Mouse (Mus musculus) right cerebral cortex, postnatal 4 days (tissue): Measurements from ENCODE around the gene Lrrc8e.

Experiments
- DNase-seq: peaks from one replicate; pipeline ENCODE4 v3.0.0-alpha.2; 2022

The Lrrc8e gene

DNA sequence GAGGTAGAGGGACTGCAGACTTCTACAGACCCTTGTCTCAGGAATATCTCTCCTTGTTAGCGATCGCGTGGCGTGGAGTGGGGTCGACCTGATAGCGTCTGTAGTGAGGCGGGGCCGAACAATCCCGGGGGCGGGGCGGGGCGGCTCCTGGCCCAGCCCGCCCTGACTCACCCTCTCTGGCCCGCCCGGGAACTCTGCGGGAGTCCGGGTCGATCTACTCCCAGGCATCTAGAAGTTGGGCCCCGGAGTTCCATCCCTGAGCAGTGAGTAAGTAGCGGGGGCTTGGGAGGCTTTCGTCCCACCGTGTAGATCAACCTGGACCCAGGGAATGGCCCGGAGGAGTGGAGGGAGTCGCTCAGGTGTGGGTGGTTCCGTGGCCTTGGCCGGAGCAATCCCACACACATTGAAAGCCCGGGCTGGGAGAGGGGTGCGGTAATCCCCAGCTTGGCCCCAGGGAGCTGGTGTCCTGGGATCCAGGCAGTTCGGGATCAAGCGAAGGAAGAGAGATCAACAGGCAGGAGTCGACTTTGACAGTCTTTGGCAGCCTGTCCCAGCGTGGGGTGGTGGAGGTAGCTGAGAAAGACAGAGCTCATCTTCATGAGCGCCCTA, at the start of gene Lrrc8e:
TSS of gene Lrrc8e (plus strand) at position 89 of the 609 bp plus-strand sequence.
- no peak for DNase-seq

DNA sequence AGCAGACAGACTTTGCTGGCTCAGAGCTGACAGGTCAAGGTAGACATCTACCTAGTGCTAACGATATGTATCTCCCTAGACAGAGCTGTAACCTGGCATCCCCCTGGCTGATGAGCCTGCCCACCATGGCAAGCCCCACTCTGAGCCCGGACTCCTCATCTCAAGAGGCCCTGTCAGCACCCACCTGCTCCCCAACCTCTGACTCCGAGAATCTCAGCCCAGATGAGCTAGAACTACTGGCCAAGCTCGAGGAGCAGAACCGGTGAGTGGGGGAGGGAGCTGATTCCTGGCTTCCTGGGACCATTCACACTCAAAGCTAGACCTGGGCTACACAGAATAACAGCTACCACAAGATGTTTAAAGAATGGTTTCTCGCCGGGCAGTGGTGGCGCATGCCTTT, 43.2 kb upstream of the Lrrc8e start:
- no peak for DNase-seq

DNA sequence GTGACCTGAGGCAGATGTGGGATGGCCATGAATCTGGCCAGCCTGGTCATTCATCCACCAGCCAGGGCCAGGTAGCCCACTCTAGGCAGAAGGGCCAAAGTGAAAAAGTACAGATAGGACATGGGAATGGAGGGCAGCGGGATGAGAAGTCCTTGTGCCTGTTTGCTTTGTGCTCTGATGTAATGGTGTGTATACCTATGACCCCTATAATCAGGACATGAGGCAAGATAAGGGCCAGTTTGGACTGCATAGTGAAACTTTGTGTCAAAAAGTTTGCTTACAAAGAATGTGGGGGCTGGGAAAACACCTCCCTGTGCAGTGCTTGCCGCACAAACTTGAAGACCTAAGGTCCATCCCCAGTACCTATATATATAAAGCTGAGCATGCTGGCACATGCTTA, 40.5 kb upstream of the Lrrc8e start:
- DNase-seq: no peak

DNA sequence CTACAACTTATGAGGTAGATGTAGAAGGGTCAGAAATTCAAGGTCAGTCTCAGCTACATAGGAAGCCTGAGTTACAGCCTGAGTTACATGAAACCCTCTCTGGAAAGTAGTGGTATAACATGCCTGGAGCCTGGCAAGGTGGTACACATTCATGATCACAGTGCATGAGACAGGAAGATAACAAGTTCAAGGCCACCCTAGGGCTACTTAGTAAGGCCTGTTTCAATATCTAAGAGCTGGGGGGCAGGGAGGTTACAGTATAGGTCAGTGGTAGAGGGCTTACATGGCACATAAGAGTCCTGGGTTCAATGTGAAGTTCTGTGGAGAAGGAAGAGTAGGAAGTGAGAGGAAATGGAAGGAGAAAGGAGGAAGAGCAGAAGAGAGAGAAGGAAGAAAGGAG, 38.0 kb upstream of the Lrrc8e start:
- no peak for DNase-seq

DNA sequence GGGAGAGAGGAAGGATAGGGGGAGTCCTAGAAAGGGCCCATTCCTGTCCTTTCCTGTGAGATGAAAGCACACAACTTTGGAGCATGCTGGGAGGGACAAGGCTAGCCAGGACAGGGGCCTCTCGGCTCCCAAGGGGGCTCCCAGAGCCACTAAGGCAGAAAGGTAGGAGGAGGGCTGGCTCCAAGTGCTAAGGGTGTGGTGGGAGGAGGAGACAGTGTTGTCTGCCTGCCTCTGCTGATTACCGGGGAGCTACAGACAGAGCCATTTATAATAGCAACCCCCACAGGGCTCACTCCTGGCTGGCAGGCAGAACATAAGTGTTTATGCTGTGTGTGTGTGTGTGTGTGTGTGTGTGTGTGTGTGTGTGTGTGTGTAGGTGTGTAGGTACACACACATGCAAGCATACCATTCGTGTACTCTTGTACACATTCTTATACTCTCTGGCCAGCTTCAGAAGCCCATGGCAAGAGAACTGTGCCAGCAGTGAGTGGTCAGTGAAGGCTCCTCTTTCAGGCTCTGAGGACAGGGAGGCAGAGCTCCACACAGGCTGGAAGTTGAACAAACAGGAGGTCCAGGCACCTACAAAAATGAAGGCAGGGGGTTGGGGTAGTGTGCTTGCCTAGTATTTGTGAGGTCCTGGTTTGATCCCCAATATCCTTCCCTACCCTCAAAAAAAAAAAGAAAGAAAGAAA, 37.5 kb upstream of the Lrrc8e start:
- no peak for DNase-seq

DNA sequence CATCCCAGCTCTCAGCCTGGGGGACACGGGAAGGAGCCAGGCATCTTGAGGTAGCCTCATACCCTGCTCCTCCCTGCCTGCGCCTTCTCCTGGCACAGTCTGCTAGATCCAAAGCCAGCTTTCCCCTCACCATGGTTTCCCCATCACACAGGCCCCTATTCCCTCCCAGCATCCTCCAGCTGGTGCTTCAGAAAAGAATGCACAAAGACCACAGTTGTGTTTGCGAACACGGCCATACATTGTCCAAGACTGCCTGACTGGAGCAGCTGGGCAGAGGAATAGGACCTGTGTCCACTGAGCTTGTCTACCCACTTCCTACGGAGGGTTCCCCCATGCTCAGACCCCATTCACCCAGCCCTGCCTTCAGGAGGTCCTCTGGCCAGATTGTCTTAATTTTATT, 34.3 kb upstream of the Lrrc8e start:
- DNase-seq: peak; percentile 33

DNA sequence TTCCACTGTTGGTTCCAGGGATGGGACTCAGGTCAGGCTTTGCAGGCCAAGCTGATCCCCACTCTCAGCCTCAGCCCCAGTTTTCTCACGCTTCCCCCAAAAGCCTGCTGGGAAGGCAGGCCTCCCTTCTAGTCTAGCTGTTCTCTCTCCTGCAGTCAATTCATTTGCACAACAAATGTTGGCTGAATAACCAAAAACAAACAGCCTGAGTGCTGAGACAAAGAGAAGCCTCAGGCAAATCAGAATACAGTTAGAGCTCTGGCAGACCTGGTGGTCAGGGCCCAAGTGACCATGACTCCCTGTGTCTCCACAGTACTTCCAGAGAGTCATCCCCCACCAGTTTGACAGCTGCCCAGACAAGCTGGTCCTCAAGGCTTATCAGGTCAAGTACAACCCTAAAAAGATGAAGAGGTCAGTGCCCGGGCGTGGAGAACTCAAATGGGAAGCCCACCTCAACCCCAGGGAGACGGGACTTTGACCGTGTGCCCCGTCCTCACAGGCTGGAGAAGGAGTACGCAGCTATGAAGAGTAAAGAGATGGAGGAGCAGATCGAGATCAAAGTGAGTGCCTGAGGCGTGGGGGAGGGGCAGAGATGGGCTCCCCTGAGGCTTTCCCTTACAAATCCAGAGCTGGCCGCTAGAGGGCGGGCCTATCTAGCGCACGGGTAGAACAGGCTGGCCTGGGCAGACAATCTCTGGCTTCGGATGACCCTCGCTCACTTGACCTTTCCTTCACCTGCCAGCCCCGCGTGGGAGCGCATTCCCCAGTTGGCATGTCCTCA, 33.6 kb upstream of the Lrrc8e start:
- DNase-seq: peak; percentile 97

DNA sequence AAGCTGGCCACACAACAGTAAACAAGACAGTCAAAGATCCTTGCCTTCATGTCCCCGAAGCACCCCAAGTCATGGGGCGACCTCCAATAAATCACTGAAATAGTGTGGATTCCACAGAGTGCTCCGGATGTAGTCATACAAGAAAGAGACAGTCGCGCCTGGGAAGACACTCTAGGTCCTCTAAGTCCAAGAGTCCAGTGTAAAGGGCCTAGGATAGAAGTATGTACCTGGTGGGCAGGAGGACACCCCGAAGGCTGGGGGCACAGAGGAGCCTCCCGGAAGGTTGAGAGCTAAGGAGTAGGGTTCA, 33.1 kb upstream of the Lrrc8e start:
- DNase-seq: no peak

DNA sequence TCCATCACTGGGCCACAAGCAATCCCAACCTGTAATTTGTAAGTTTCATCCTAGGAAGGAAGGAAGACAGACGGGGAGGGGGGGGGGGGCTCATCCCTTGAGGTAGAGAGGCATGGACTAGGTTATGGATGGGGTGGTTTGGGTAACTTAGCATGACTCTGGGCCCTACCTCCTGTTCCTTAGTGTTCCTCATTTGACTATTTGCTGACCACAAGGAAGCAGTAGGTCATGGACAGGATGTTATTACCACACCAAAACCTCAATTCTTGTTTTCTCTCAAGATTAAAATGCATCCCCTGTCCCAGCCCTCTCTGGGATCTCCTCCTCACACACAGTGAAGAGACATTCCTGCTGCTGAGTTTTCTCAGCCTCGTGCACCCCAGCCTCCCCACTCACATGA, 25.3 kb upstream of the Lrrc8e start:
- no peak for DNase-seq

DNA sequence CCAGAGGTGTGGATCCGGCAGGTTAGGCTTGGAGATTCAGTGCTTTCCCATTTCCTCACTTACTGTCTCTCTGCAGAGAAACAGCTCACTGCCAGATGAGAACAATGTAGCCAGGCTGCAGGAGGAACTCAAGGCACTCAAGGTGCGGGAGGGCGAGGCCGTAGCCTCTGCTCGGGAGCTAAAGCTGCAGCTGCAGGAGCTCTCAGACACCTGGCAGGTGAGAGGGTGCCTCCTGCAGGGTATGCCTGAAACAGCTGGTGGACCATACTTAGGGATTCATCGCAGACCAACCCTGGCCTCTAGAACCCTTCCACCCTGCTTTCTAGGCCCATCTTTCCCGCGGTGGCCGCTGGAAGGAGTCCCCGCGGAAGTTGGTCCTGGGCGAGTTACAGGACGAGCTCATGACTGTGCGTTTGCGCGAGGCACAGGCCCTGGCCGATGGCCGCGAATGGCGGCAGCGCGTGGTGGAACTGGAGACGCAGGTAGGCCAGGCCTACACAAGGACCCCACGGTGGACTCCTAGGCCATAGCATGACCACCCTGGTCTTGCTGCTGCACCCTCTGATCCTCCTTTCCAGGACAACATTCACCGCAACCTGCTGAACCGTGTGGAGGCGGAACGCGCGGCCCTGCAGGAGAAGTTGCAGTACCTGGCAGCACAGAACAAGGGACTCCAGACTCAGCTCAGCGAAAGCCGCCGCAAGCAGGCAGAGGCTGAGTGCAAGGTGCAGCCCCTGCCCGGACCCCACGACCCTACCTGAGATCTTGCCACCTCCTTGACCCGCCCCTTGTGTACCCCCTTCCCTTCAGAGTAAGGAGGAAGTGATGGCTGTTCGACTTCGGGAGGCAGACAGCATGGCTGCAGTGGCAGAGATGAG, 21.1 kb upstream of the Lrrc8e start:
- peak; percentile 29 for DNase-seq

DNA sequence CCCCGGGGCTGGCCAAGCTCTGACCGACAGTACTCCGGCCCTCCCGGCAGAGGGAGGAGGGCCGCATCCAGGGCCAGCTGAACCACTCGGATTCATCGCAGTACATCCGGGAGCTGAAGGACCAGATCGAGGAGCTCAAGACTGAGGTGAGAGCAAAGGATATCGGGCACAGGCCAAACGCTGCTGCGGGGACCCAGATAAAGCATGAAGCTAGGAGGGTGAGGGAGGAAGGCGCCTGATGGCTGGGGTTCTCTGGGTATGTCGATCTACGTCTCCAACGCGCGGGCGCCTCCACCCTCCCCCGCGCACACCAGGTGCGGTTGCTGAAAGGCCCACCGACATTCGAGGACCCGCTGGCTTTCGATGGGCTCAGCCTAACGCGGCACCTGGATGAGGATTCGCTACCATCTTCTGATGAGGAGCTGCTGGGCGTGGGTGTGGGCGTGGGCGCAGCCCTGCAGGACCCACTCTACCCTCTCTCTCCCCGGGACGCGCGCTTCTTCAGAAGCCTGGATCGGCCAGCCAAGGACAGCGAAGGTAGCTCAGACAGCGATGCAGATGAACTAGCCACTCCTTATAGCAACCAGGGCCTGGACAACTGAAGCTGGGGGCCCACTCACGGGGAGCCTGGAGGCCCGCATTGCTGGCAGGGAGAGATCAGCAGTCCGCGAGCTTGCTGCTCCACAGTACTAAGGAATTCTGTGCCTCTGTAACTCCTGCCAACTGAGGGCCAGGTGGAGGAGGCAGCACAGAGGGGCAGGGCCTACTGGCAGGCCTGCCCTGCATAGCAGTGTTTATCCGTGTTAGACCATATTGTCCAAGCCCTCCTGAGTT, 20.2 kb upstream of the Lrrc8e start:
- DNase-seq: peak; percentile 32

DNA sequence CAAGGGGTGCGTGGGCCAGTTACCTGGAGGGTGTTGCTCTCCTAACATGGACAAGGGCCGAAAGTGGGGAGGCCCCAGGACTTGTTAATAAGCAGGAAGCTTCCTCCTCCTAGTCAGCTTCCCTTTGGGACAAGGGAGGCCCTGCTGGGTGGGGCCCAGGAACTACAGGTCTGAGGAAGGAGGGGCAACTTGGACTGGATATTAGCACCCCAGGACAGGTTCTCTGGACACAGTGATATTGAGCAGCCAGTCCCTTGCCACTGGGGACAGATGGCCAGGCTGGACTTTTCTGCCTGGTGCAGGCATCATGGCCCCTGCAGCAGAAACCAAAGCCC, 19.6 kb upstream of the Lrrc8e start:
- no peak for DNase-seq

DNA sequence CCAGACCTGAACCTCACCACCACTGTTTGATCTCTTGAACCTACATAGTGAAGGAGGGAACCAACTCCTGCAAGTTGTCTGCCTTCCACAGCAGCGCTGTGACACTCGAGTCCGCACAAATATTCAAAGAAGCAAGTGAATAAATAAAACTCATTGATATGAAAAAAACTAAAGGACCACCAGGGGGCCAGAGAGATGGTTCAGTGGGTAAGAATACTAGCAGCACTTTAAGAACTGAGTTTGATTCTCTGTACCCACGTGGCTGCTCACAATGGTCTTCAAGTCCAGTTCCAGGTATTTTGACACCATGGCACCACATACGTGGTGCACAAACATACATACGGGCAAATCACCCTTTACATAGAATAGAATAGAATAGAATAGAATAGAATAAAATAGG, 15.5 kb upstream of the Lrrc8e start:
- no peak for DNase-seq

DNA sequence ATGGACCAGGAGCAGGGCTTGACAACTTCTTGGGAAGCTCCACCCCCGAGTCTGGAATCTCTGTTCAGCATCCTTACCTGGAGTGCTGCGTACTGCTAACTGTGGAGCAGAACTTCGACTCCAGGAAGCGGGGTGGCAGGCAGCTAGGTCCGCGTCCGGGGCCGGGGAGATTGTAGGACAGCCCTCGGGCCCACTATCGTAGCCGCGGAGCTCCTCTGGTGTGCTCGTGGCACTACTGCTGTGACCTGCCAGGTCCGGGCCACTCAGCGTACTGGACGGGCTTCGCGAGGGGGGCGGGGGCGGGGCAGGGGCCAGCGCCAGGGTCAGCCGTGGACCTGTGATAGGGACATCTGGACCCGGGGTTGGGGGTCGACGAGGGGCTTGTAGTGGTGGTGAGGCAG, 13.8 kb upstream of the Lrrc8e start:
- peak; percentile 35 for DNase-seq

DNA sequence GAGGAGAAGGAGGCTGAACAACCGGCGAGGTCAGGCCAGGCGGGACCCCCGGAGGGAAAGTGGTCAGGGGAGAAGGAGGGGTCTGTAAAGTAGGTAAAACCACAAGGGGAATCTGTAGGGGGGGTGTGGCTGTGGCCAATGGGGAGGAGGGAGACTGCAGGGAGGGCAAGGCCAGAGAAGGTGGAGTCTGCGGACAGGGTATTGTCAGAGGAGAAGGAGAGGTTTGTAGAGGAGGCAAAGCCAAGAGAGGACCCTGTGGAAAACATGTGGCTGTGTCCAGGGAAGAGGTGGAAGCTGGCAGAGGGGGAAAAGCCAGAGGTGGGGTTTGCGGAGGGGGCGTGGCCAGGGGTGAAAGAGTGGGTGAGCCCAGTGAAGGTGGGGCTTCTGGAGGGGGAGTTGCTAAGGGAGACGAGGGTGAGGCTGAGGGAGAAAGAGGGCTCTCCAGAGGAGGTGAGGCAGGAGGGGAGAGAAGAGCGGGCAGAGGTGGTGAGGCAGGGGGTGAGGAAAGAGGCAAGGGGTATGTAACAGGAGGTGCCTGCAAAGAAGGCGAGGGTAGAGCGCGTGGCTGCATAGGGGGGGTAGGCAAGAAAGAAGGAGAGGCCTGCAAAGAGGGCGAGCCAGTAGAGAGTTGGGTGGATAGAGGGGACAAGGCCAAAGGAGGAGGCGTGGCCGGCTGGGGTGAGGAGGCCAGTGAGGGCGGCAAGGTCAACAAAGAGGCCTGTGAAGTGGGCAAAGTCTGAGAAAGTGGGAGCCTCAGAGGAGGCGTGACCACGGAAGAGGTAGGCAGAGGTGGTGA, 13.2 kb upstream of the Lrrc8e start:
- DNase-seq: peak; percentile 59

DNA sequence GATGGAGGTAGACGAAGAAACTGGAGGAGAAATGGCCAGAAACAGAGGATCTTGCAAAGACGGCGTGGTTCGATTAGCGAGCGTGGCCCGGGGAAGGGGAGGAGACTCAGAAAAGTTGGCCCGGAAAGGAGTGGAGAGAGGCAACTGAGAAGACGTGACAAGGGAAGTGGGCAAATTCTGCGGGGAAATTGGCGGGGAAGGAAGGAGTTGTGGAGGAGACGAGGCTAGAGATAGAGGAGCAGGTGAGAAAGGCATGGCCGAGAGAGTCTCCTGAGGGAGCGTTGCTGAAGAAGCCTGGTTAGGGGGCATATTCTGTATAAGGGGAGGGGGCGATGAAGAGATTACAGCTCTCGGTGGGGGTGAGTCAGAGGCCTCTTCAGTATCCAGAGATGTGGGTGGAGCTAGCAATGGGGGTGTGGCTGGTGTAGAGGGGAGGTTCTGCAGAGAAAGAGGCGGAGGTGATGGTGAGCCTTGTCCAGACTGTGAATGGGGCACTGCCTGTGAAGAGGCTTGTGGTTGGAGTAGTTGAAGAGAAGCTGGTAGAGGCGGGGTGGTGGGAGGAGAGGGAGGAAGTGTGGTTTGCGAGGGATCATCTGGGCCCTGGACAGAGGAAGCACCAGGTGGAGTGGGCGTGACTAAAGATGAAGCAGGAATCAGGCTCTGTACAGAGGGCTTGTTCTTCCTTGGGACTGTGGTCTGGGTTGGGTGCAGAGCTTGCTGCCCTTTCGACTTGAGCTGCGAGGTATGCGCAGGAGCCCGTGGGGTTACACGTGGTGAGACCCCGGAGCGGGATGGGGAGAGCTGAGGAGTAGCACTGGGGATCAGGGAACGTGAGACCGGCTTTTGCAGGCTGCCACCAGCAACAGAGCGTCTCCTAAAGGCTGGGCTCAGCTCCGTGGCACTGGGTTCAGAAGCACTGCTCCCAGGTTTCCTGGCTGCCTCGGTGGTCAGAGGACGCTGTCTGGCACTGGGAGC, 12.3 kb upstream of the Lrrc8e start:
- DNase-seq: no peak

DNA sequence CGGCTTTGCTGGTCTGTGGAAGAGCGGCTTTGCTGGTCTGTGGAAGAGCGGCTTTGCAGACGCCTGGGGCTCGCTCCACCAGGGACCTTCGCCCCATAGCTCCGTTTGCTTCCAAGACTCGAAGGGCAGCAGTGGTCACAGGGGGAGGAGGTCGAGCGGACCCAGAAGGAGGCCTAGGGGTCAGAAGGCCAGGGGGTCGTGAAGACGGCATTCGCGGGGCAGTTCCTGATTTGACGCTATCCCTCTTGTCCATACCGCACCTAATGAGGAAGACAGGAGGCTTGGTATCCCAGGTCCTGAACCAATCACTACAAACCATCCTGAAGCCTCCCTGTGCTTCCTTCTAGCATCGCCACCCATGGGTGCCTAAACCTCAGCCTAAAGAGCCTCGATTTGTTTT, 10.3 kb upstream of the Lrrc8e start:
- peak; percentile 40 for DNase-seq

DNA sequence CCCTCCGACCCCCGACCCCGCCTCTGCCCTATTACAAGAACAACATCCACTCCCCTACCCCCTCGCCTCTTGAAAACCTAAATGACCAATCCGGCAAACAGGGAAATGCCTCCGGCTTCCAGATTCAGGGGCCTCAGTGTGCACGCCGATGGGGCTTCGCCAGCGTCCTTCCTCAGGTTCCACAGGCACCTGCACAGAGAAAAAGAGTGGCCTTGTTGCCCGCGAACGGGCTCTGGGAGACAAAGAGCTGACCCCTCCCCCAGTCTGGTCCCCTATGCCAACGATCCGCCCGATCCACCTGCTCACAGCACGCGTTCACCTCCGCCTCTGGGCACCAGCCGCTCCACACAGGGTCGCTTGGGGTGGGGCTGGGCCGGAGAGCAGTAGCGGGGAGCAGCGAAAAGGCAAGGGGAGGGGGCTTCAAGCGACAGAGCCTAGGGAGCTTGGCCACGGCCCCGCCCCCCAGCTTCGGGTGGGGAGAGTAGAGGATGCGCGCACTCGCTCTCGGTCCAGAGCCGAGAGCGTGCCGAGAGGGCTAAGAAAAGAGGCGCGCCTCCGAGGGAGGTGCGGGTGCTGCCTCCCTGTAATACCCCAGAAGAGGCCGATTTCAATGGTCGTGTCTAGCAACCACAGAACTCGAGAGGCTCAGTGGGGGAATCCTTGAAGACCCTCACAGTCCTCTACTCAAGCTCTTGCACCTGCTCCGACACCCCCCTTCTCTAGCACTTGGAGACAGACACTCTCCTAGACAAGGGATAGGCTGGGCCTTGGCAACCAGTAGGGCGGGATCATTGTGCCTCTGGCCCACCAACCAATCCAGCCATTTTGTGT, 9.6 kb upstream of the Lrrc8e start, which contains the start of gene Prr36:
TSS of gene Prr36 (minus strand) at position 669 of the 831 bp plus-strand sequence.
- peak; percentile 86 for DNase-seq

DNA sequence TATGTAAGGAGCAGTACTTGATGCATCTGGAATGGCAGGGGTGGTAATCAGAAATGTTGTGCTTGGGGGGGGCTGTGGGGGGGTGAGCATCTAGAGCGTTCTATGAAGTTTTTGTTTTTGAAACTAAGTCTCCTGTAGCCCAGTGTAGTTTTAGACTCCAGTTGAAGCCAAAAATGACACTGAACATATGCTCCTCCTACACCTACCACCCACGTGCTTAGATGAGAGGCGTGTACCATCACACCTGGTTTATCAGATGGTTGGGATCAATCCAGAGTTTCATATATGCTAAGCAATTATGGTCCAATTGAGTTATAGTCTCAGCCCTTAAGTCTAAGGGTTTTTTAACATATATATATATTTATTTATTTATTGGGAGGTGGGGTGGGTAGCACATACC, 7.0 kb upstream of the Lrrc8e start:
- DNase-seq: no peak
